Mouse (Mus musculus): ENCODE results near the gene Eci1. TPM values are rescaled to one million over a fixed set of nuclear protein-coding genes. Genes with fewer than 3 reads are reported as not detected.

Gene Eci1
- total RNA-seq, 2 experiments from 2014 or later, result 133 to 200 TPM

GRCm38 (mm10) chr17:24469910-24470602 is 43.6 kb downstream of the Eci1 start, which contains the start of the genes E4f1 and Pgp:
TSS of gene E4f1 (minus strand) at chr17:24470313.
TSS of gene Pgp (plus strand) at chr17:24470392.
- DNase-seq, result peak; percentile 99
- intact Hi-C loops (cut with DNase I; ENCODE audit: low total_unique reads), result no loop called here

DNA sequence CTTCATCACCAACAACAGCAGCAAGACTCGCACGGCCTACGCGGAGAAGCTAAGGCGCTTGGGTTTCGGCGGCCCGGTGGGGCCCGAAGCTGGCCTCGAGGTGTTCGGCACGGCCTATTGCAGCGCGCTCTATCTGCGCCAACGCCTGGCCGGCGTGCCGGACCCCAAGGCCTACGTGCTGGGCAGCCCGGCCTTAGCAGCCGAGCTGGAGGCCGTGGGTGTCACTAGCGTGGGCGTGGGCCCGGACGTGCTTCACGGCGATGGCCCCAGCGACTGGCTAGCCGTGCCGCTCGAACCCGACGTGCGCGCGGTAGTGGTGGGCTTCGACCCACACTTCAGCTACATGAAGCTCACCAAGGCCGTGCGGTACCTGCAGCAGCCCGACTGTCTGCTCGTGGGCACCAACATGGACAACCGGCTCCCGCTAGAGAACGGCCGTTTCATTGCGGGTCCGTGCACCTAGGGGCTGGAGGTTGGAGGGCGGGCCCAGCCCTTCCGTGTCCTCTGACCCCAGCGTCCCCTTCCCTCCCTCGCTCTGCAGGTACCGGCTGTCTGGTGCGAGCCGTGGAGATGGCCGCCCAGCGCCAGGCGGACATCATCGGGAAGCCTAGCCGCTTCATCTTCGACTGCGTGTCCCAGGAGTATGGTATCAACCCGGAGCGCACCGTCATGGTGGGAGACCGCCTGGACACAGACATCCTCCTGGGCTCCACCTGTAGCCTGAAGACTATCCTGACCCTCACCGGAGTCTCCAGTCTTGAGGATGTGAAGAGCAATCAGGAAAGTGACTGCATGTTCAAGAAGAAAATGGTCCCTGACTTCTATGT is 44.5 kb downstream of the Eci1 start:
- no peak for DNase-seq
- intact Hi-C loops (cut with DNase I; ENCODE audit: low total_unique reads), result no loop called here

DNA sequence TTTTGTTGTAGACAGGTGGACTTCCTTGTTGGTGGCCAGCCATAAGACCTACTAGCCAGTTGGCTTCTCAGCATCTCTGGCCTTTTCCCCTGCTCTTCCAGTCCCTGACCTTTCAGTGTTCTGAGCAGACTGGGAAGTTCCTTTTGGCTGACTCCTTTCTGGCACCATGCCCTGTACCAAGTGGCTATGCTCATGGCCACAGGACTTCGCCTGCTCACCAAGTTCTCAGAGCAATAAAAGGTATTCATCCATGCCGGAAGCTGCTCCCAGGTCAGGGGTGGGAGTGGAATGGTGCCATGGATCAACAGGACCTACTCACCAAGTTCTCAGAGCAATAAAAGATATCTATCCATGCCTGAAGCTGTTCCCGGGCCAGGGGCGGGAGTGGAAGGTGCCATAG is 46.1 kb downstream of the Eci1 start:
- intact Hi-C loops (cut with DNase I; ENCODE audit: low total_unique reads), result no loop called here
- peak; percentile 61 for DNase-seq

GRCm38 (mm10) chr17:24473612-24474275 is 47.3 kb downstream of the Eci1 start, which contains the start of gene Bricd5:
TSS of gene Bricd5 (plus strand) at chr17:24473884.
- DNase-seq, result no peak
- intact Hi-C loops (cut with DNase I; ENCODE audit: low total_unique reads), result no loop called here

GRCm38 (mm10) chr17:24474557-24474956 is 48.1 kb downstream of the Eci1 start:
- no peak for DNase-seq
- intact Hi-C loops (cut with DNase I; ENCODE audit: low total_unique reads), result no loop called here

DNA sequence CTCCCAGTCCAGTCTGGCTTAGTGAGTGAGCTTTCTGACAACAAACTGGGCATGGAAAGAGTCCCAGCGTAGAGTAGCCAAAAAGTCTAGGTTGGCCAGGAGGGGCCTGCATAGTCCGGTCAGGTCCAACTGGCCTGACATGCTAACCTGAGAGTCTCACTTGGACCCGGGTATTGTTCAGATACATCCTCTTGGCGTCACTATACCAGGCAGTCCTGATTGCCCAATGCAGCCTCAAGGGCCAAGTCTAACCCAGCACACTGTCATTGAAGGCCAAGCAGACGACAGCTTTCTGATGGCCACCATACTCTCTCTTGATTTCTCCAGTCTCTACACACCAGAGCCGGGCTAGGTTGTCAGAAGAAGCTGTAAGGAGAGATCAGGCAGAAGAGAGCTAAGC is 49.1 kb downstream of the Eci1 start:
- intact Hi-C loops (cut with DNase I; ENCODE audit: low total_unique reads), result no loop called here
- DNase-seq, result no peak

DNA sequence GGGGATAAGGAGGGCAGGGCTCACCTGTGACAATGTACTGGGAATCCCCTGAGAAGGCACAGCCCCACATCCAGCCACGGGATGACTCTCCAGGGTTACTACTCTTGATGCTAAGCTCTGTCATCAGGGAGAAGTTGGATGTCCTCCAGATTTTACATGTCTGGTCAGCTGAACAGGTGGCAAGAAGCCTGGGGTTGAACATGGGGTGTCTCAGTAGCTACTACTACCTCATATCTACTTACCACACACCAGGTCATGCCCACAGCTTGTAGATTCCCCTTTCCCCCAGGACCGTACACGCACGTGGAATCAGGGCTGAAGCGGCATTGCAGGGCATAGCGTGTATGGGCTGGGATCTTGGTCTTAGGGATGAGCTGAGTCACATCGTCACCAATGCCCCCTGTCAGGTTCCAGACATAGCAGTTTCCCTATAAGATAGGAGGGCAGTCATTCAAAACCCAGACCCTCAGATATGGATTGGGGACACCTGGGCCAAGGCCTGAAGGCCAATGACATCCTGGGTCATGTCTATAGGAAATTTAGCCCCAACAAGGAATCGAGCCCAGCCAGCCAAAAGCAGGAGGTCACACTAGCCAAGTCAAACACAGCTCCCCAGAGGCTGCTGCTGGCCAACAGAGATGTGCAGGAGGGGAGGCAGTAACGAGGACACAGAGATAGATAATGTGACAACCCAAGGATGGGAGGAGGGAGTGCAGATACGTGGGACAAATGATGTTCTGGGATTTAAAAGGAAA is 49.8 kb downstream of the Eci1 start:
- no peak for DNase-seq
- intact Hi-C loops (cut with DNase I; ENCODE audit: low total_unique reads), result no loop called here

GRCm38 (mm10) chr17:24477053-24477984 is 50.9 kb downstream of the Eci1 start:
- DNase-seq, result no peak
- intact Hi-C loops (cut with DNase I; ENCODE audit: low total_unique reads), result no loop called here

DNA sequence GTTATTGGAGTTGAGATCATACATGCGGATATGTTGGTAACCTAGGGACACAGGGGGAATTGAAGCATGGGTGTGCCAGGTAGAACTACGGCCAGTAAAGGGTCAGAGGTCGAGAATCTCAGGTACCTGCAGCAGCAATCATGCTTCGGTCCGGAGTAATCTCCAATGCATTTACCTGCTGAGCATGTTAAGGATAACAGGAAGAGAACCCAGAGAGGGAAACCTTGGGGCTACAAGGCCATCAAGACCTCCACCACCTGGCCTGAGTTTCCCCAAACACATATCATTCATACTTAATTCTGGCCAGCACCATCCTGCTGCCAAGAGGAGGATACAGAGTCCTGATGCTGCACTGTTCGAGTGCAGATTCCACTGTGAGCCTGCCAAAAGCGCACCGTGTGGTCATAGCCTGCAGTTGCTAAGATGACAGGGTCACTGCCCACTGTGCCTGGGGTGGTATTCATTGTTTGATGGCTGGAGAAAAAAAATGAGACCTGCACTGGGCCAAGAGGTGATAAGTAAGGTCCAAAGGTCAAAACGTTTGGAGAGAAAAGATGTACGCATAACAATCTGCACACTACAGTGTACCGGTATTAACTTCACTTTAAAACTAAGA is 51.7 kb downstream of the Eci1 start:
- no peak for DNase-seq
- intact Hi-C loops (cut with DNase I; ENCODE audit: low total_unique reads), result no loop called here

DNA sequence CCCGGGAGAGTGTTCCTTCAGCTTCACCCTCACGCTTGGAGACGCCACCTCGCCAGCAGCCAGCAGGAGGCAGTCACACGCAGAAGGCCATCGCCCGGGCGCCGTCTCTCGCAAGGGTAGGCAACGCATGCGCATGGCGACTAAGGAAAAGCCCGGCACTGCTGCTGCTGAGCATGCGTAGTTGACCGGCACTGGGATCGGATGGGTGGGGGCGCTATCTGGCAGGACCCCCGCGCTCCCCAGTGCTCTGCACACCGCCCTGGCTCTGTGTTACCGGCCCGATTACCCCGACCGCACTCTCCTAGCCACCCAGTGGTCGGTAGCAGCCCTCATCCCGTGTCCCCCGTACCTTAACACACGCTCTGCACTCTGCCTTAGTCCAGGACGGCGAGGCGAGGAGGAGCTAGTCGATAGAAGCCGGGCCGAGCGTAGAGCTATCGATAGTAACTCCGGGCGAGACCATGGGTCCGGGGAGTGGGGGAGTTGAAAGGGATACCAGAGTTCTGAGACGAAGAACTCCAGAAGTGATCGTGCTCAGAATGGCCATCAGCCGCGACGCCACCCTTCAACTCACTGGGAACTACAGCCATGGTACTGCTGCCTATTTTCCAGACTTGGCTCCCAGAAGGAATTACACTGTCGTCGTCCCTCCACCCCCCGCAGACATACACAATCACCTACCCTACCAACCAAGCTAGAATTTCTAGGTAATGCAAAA is 52.4 kb downstream of the Eci1 start, which contains the start of gene Mlst8:
Gene Mlst8, minus strand, starts transcription at position 416 of the 718 bp plus-strand sequence.
- intact Hi-C loops (cut with DNase I; ENCODE audit: low total_unique reads), result no loop called here
- peak; percentile 99 for DNase-seq

- DNase-seq, result no peak
- intact Hi-C loops (cut with DNase I; ENCODE audit: low total_unique reads), result no loop called here
These were observed 53.0 kb downstream of the Eci1 start for GRCm38 (mm10) chr17:24479431-24479830.

GRCm38 (mm10) chr17:24480201-24480826 is 53.9 kb downstream of the Eci1 start:
- intact Hi-C loops (cut with DNase I; ENCODE audit: low total_unique reads), result loop anchor here (5.0 kb wide), 1 partner anchor 37 kb away; no protein-coding TSS in a partner anchor
- DNase-seq, result no peak

GRCm38 (mm10) chr17:24481027-24481815 is 54.8 kb downstream of the Eci1 start:
- DNase-seq, result no peak
- intact Hi-C loops (cut with DNase I; ENCODE audit: low total_unique reads), result loop anchor here (5.0 kb wide), 1 partner anchor 36 kb away; no protein-coding TSS in a partner anchor

- DNase-seq, result no peak
- intact Hi-C loops (cut with DNase I; ENCODE audit: low total_unique reads), result loop anchor here (5.0 kb wide), 1 partner anchor 34 kb away; no protein-coding TSS in a partner anchor
These were observed 57.1 kb downstream of the Eci1 start for GRCm38 (mm10) chr17:24483495-24483894.

DNA sequence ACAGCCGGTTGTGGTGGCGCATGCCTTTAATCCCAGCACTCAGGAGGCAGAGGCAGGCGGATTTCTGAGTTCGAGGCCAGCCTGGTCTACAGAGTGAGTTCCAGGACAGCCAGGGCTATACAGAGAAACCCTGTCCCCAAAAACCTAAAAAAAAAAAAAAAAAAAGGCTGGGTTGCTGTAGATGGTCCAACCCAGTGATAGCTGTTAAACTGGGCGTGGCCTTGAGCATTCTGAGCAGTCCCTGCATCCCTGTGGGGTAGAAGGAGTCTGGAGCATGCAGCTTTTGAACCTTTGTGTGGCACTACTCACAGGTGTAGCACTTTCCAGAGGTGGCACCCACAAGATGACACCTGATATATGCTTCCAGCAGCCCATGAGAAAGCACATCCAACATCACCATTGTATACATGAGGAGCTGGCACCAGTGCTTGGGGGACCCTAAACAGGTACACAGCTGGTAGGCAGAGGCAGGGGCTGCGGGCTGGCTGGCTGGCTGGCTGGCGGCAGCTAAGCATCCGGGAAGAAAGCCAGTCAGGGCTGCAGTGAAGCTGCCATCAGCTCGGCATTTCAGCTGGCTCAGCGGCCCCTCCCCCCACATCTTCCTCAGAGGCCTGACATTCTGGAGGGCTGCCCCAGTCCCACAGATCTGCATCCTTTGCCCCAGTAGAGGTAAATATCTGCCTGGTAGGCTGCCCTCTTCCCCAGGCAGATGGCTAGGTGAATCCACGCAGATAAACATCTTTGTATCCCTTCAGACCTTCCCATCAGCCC is 58.8 kb downstream of the Eci1 start:
- intact Hi-C loops (cut with DNase I; ENCODE audit: low total_unique reads), result loop anchor here (5.0 kb wide), 1 partner anchor 42 kb away; the partner anchor contains the start of gene Traf7
- no peak for DNase-seq

All from gastrocnemius, postnatal 14 days (tissue).